8 mouse cellular contexts compared by ENCODE assay signal in genomic region chr2:14602788-14603187, GRCm38 (mm10). TPM values are rescaled to one million over a fixed set of nuclear protein-coding genes. Genes with fewer than 3 reads are reported as not detected.
DNase-seq lines count a peak whose midpoint lies in the region; ATAC-seq and TF ChIP-seq lines count a peak whose summit lies in the region.

TSS of gene Cacnb2 (plus strand) at chr2:14603088.

- peak within 1 kb of the TSS; percentile 44; the same call in 1 of the 2 replicates for H3K27ac ChIP-seq in kidney, postnatal 0 days
- H3K27ac ChIP-seq in bone marrow macrophage, adult 2 months (ENCODE audit: insufficient read depth, low read depth, low read length): no peak within 1 kb of the TSS
- H3K27ac ChIP-seq in limb, embryonic 14.5 days (replicated peaks; ENCODE audit: low read depth, low read length): peak within 1 kb of the TSS; percentile 29

- H3K27me3 ChIP-seq in kidney, postnatal 0 days (ENCODE audit: insufficient read depth, low read length): 0 out of 2 replicates have a peak, but pooled peaks cover 6% of the 10 kb centered on the region
- no peaks in the 10 kb centered on the region for H3K27me3 ChIP-seq in limb, embryonic 14.5 days (ENCODE audit: control insufficient read depth, insufficient read depth, low read length)

- peaks cover 4% of the 10 kb centered on the region; the same call in 1 of the 2 replicates for H3K4me1 ChIP-seq in kidney, postnatal 0 days (replicated peaks; ENCODE audit: insufficient read depth, low read length)
- H3K4me1 ChIP-seq in bone marrow macrophage, adult 2 months (ENCODE audit: control insufficient read depth, insufficient read depth, low read length): no peaks in the 10 kb centered on the region
- H3K4me1 ChIP-seq in limb, embryonic 14.5 days (ENCODE audit: control insufficient read depth, insufficient read depth, low read length): peaks cover 3% of the 10 kb centered on the region; the same call in 1 of the 2 replicates

- no peak for TF ChIP-seq CTCF in kidney, postnatal 0 days (IDR thresholded peaks at IDR 0.05; ENCODE audit: low read depth)
- no peak for TF ChIP-seq CTCF in bone marrow macrophage, adult 2 months (IDR thresholded peaks at IDR 0.05; ENCODE audit: low read depth, low read length)

- no peak for TF ChIP-seq POLR2A in bone marrow macrophage, adult 2 months (IDR thresholded peaks at IDR 0.05; ENCODE audit: borderline replicate concordance, low read depth, low read length)
- no peak for TF ChIP-seq POLR2A in limb, embryonic 14.5 days (IDR thresholded peaks at IDR 0.05; ENCODE audit: borderline replicate concordance, extremely low read depth, insufficient read depth, insufficient read length)

- H3K4me3 ChIP-seq in kidney, postnatal 0 days (replicated peaks; ENCODE audit: low read depth, low read length): peak within 1 kb of the TSS; percentile 60
- H3K4me3 ChIP-seq in bone marrow macrophage, adult 2 months (ENCODE audit: insufficient read depth, low read length): peak within 1 kb of the TSS; percentile 67
- peak within 1 kb of the TSS; percentile 62 for H3K4me3 ChIP-seq in limb, embryonic 14.5 days (replicated peaks; ENCODE audit: low read length)

- H3K9ac ChIP-seq in kidney, postnatal 0 days (ENCODE audit: low read depth, low read length): peak within 1 kb of the TSS; percentile 54
- peak within 1 kb of the TSS; percentile 72 for H3K9ac ChIP-seq in limb, embryonic 14.5 days (ENCODE audit: low read depth, low read length, severe bottlenecking)

- no peak for ATAC-seq in kidney, postnatal 0 days (replicated peaks; ENCODE audit: low FRiP score, low read depth)
- ATAC-seq in limb, embryonic 14.5 days (ENCODE audit: low FRiP score, low read depth): no peak

- no peaks in the 10 kb centered on the region for H3K9me3 ChIP-seq in kidney, postnatal 0 days (replicated peaks; ENCODE audit: low read length)
- H3K9me3 ChIP-seq in limb, embryonic 14.5 days (ENCODE audit: control insufficient read depth, low read length): no peaks in the 10 kb centered on the region

- H3K36me3 ChIP-seq in kidney, postnatal 0 days (ENCODE audit: insufficient read depth, low read length): no peaks in the 10 kb centered on the region
- H3K36me3 ChIP-seq in limb, embryonic 14.5 days (ENCODE audit: control insufficient read depth, insufficient read depth, low read length): no peaks in the 10 kb centered on the region

- intact Hi-C loops in heart, postnatal 25 days (cut with DNase I): loop anchor here (10.0 kb wide), 1 partner anchor 108 kb away; no protein-coding TSS in a partner anchor

- WGBS in kidney, postnatal 0 days: 48% methylated on average over 3 of the region's 3 CpGs
- 68% methylated on average over 3 of the region's 3 CpGs for WGBS in limb, embryonic 14.5 days

- DNase-seq in kidney, postnatal 0 days (ENCODE audit: low spot score): no peak
- no peak for DNase-seq in kidney, postnatal 36 days
- no peak for DNase-seq in heart, postnatal 25 days (ENCODE audit: low spot score)
- no peak for DNase-seq in limb, embryonic 14.5 days (ENCODE audit: low spot score)
- DNase-seq in retina, postnatal 1 day: no peak
- DNase-seq in thymus, postnatal 10 days (ENCODE audit: low spot score in 2 of 2): no peak
- DNase-seq in thymus, postnatal 4 days: no peak

- H3K4me2 ChIP-seq in kidney, postnatal 0 days (ENCODE audit: low read length): peak within 1 kb of the TSS; percentile 81
- peak within 1 kb of the TSS; percentile 74 for H3K4me2 ChIP-seq in limb, embryonic 14.5 days (replicated peaks; ENCODE audit: low read depth, low read length, severe bottlenecking)

RNA-seq across cellular contexts. Expression of gene Cacnb2, which starts in this region (rescaled TPM):
- polyA plus RNA-seq in kidney, postnatal 0 days (2015; fragmentation: Nextera tagmentation; extraction: Ambion mirVana): 1.2 and 1.4 TPM in 2 replicates
- 0.23 TPM in 1 of 2 replicates, not detected in the other for polyA plus RNA-seq in bone marrow macrophage, adult 2 months (2012; ENCODE audit: insufficient read depth, insufficient read length, missing spikeins)
- total RNA-seq in heart, postnatal 25 days (2021): 10 to 100 TPM; 55.1 to 80.7 TPM
- polyA plus RNA-seq in limb, embryonic 14.5 days (2012; rRNA removed): 4.1 and 4.7 TPM in 2 replicates
- 2.3 and 3.0 TPM in 2 replicates for polyA plus RNA-seq in limb, embryonic 14.5 days (2014; fragmentation: Nextera tagmentation; extraction: Ambion mirVana)
